Mouse (Mus musculus) right cerebral cortex, postnatal 36 days (tissue): ENCODE results near the gene Smarcd1.
A peak's percentile ranks its signal among the peaks of the same experiment; 100 is the strongest.

ENCODE experiments used
- DNase-seq, 2 experiments: peaks; one replicate each; pipeline ENCODE4 v3.0.0; 2022; ENCODE audit warnings: low spot score in 2 of 2, mixed read lengths in 1 of 2

The Smarcd1 gene

GRCm38 (mm10) chr15:99701999-99702900, at the start of gene Smarcd1:
Gene Smarcd1, plus strand, starts transcription at chr15:99702129.
- DNase-seq, result peak; percentile 89 to 91

GRCm38 (mm10) chr15:99653291-99653690, 48.6 kb upstream of the Smarcd1 start:
- DNase-seq, result no peak

GRCm38 (mm10) chr15:99653876-99654275, 48.1 kb upstream of the Smarcd1 start:
- no peak for DNase-seq

GRCm38 (mm10) chr15:99655956-99656355, 46.0 kb upstream of the Smarcd1 start:
- DNase-seq, result no peak

- no peak for DNase-seq
Measured at GRCm38 (mm10) chr15:99658437-99658836, 43.5 kb upstream of the Smarcd1 start.

GRCm38 (mm10) chr15:99661121-99661830, 40.7 kb upstream of the Smarcd1 start:
- no peak for DNase-seq

- no peak for DNase-seq
Measured at GRCm38 (mm10) chr15:99662371-99662770, 39.6 kb upstream of the Smarcd1 start.

GRCm38 (mm10) chr15:99663964-99664599, 37.8 kb upstream of the Smarcd1 start:
- peak in 1 of 2 experiments; percentile 39 for DNase-seq

- peak; percentile 73 to 78 for DNase-seq
Measured at GRCm38 (mm10) chr15:99664600-99665451, 37.1 kb upstream of the Smarcd1 start.

- no peak for DNase-seq
Measured at GRCm38 (mm10) chr15:99667544-99667943, 34.4 kb upstream of the Smarcd1 start.

- DNase-seq, result peak; percentile 68 to 70
Measured at GRCm38 (mm10) chr15:99668881-99669280, 33.0 kb upstream of the Smarcd1 start.

GRCm38 (mm10) chr15:99669392-99669791, 32.5 kb upstream of the Smarcd1 start:
- DNase-seq, result no peak

GRCm38 (mm10) chr15:99670154-99670821, 31.6 kb upstream of the Smarcd1 start, which contains the start of gene Asic1:
Gene Asic1, plus strand, starts transcription at chr15:99670368.
- DNase-seq, result peak; percentile 68 to 71

- no peak for DNase-seq
Measured at GRCm38 (mm10) chr15:99670964-99671670, 30.8 kb upstream of the Smarcd1 start.

- DNase-seq, result no peak
Measured at GRCm38 (mm10) chr15:99671783-99672182, 30.1 kb upstream of the Smarcd1 start.

- no peak for DNase-seq
Measured at GRCm38 (mm10) chr15:99674866-99675265, 27.1 kb upstream of the Smarcd1 start.

GRCm38 (mm10) chr15:99677089-99677488, 24.8 kb upstream of the Smarcd1 start:
- no peak for DNase-seq

- DNase-seq, result no peak
Measured at GRCm38 (mm10) chr15:99678063-99678800, 23.7 kb upstream of the Smarcd1 start.

GRCm38 (mm10) chr15:99679008-99679407, 22.9 kb upstream of the Smarcd1 start:
- no peak for DNase-seq
